Mouse (Mus musculus) forebrain, embryonic 11.5 days (tissue): ENCODE measurements around the gene Rpap3. TPM values are rescaled to one million over a fixed set of nuclear protein-coding genes. Genes with fewer than 3 reads are reported as not detected.

ENCODE experiments used
- ATAC-seq: fragments of 200-750 bp; cut with Nextera tagmentation; replicated peaks from 2 replicates; pipeline ENCODE4 v1.8.0; 2017; ENCODE audit warnings: moderate TSS enrichment; ENCODE audit not compliant: low FRiP score
- DNase-seq: peaks from one replicate; pipeline ENCODE4 v3.0.0-alpha.2; 2017; ENCODE audit warnings: low spot score
- H3K27ac ChIP-seq: fragments of 300-500 bp; sonication (generic); 2 replicates; pipeline ENCODE4 v1.5.1; 2014; ENCODE audit warnings: low read depth, low read length
- H3K27me3 ChIP-seq: fragments of 300-500 bp; sonication (generic); 2 replicates; pipeline ENCODE4 v1.6.1; 2014; ENCODE audit warnings: mild to moderate bottlenecking, low read length, mixed read lengths; ENCODE audit not compliant: control insufficient read depth, insufficient read depth
- H3K36me3 ChIP-seq: fragments of 300-500 bp; sonication (generic); 2 replicates; pipeline ENCODE4 v1.6.1; 2014; ENCODE audit warnings: mild to moderate bottlenecking, low read length, moderate library complexity, mixed read lengths; ENCODE audit not compliant: control insufficient read depth, insufficient read depth
- H3K4me1 ChIP-seq: fragments of 300-500 bp; sonication (generic); replicated peaks from 2 replicates; pipeline ENCODE4 v1.6.1; 2014; ENCODE audit warnings: low read length, mixed read lengths; ENCODE audit not compliant: control insufficient read depth, insufficient read depth
- H3K4me2 ChIP-seq: fragments of 300-500 bp; sonication (generic); 2 replicates; pipeline ENCODE4 v1.6.1; 2014; ENCODE audit warnings: low read depth, mild to moderate bottlenecking, low read length, moderate library complexity, mixed read lengths; ENCODE audit not compliant: severe bottlenecking
- H3K4me3 ChIP-seq: fragments of 300-500 bp; sonication (generic); 2 replicates; pipeline ENCODE4 v1.5.1; 2014; ENCODE audit warnings: low read depth, low read length
- H3K9ac ChIP-seq: fragments of 300-500 bp; sonication (generic); 2 replicates; pipeline ENCODE4 v1.6.1; 2014; ENCODE audit warnings: low read length
- H3K9me3 ChIP-seq: fragments of 300-500 bp; sonication (generic); 2 replicates; pipeline ENCODE4 v1.6.1; 2016; ENCODE audit warnings: low read length, mixed read lengths; ENCODE audit not compliant: control insufficient read depth
- WGBS: fragments of 180-500 bp; shearing (Covaris S2); extraction: QIAGEN DNeasy Blood & Tissue Kit; methylation state at CpG from one replicate; pipeline ENCODE4 v1.1.7; 2014; 5-methylcytosine and 5-hydroxymethylcytosine counted together
- polyA plus RNA-seq: library from polyadenylated mRNA; unstranded; fragments of >200 nt; fragmentation: Nextera tagmentation; extraction: Ambion mirVana; gene quantifications from 2 replicates; pipeline ENCODE4 v1.2.1, GENCODE M21; 2014

Gene Rpap3
- polyA plus RNA-seq, 1 experiment from 2014 or later = 48.5 TPM

GRCm38 (mm10) chr15:97720026-97720675 lies 14.5 kb upstream of the Rpap3 start:
- ATAC-seq (no peak), DNase-seq (no peak)
- H3K4me2 ChIP-seq = no peak overlapping the region
- no peaks in the 10 kb centered on the region for H3K4me1 ChIP-seq
- no peak overlapping the region for H3K9ac ChIP-seq
- H3K27ac ChIP-seq = no peak overlapping the region
- H3K36me3 ChIP-seq = no peaks in the 10 kb centered on the region
- H3K27me3 ChIP-seq = no peaks in the 10 kb centered on the region
- H3K4me3 ChIP-seq = no peak overlapping the region
- no peaks in the 10 kb centered on the region for H3K9me3 ChIP-seq
- WGBS = 83% methylated on average over 12 of the region's 12 CpGs

GRCm38 (mm10) chr15:97719494-97719893 lies 13.9 kb upstream of the Rpap3 start:
- Histone ChIP-seq H3K4me3 (no peak overlapping the region), H3K4me2 (no peak overlapping the region), H3K27me3 (no peaks in the 10 kb centered on the region), H3K9me3 (no peaks in the 10 kb centered on the region), H3K9ac (no peak overlapping the region), H3K4me1 (no peaks in the 10 kb centered on the region), H3K27ac (no peak overlapping the region), H3K36me3 (no peaks in the 10 kb centered on the region)
- ATAC-seq (no peak), DNase-seq (no peak)
- 95% methylated on average over 12 of the region's 12 CpGs for WGBS

GRCm38 (mm10) chr15:97718535-97719155 lies 13.0 kb upstream of the Rpap3 start:
- no peak for ATAC-seq
- no peak for DNase-seq
- WGBS = 87% methylated on average over 8 of the region's 8 CpGs
- Histone ChIP-seq H3K4me3 (no peak overlapping the region), H3K9me3 (no peaks in the 10 kb centered on the region), H3K4me2 (no peak overlapping the region), H3K27ac (no peak overlapping the region), H3K4me1 (no peaks in the 10 kb centered on the region), H3K9ac (no peak overlapping the region), H3K27me3 (no peaks in the 10 kb centered on the region), H3K36me3 (no peaks in the 10 kb centered on the region)

- H3K27ac ChIP-seq = no peak overlapping the region
- no peaks in the 10 kb centered on the region for H3K27me3 ChIP-seq
- H3K4me1 ChIP-seq = no peaks in the 10 kb centered on the region
- peak; percentile 77 for DNase-seq
- ATAC-seq = 0 out of 2 replicates have a peak, but pooled peaks have one; percentile 30
- H3K9ac ChIP-seq = no peak overlapping the region
- no peaks in the 10 kb centered on the region for H3K36me3 ChIP-seq
- no peak overlapping the region for H3K4me3 ChIP-seq
- WGBS = 34% methylated on average over 12 of the region's 12 CpGs
- H3K4me2 ChIP-seq = no peak overlapping the region
- H3K9me3 ChIP-seq = no peaks in the 10 kb centered on the region
Observed at GRCm38 (mm10) chr15:97717861-97718534, 12.4 kb upstream of the Rpap3 start.

- H3K36me3 ChIP-seq = no peaks in the 10 kb centered on the region
- no peak overlapping the region for H3K9ac ChIP-seq
- no peaks in the 10 kb centered on the region for H3K4me1 ChIP-seq
- no peak overlapping the region for H3K27ac ChIP-seq
- no peak overlapping the region for H3K4me3 ChIP-seq
- no peak for ATAC-seq
- H3K4me2 ChIP-seq = no peak overlapping the region
- no peak for DNase-seq
- H3K27me3 ChIP-seq = no peaks in the 10 kb centered on the region
- 94% methylated on average over 11 of the region's 11 CpGs for WGBS
- H3K9me3 ChIP-seq = no peaks in the 10 kb centered on the region
Observed at GRCm38 (mm10) chr15:97716782-97717181, 11.2 kb upstream of the Rpap3 start.

GRCm38 (mm10) chr15:97715734-97716133 lies 10.1 kb upstream of the Rpap3 start:
- 91% methylated on average over 1 of the region's 1 CpGs for WGBS
- no peaks in the 10 kb centered on the region for H3K27me3 ChIP-seq
- H3K9me3 ChIP-seq = no peaks in the 10 kb centered on the region
- no peak overlapping the region for H3K9ac ChIP-seq
- H3K4me3 ChIP-seq = no peak overlapping the region
- ATAC-seq (no peak), DNase-seq (no peak)
- H3K27ac ChIP-seq = no peak overlapping the region
- H3K4me2 ChIP-seq = no peak overlapping the region
- no peaks in the 10 kb centered on the region for H3K4me1 ChIP-seq
- H3K36me3 ChIP-seq = no peaks in the 10 kb centered on the region

GRCm38 (mm10) chr15:97715083-97715482 lies 9.5 kb upstream of the Rpap3 start:
- H3K4me1 ChIP-seq = no peaks in the 10 kb centered on the region
- DNase-seq (no peak), ATAC-seq (no peak)
- no peak overlapping the region for H3K9ac ChIP-seq
- H3K36me3 ChIP-seq = no peaks in the 10 kb centered on the region
- WGBS = 89% methylated on average over 8 of the region's 8 CpGs
- H3K27ac ChIP-seq = no peak overlapping the region
- H3K9me3 ChIP-seq = no peaks in the 10 kb centered on the region
- no peaks in the 10 kb centered on the region for H3K27me3 ChIP-seq
- H3K4me2 ChIP-seq = no peak overlapping the region
- no peak overlapping the region for H3K4me3 ChIP-seq

GRCm38 (mm10) chr15:97712546-97712945 lies 6.9 kb upstream of the Rpap3 start:
- Histone ChIP-seq H3K4me2 (no peak overlapping the region), H3K4me3 (no peak overlapping the region), H3K9ac (no peak overlapping the region), H3K36me3 (no peaks in the 10 kb centered on the region), H3K27ac (no peak overlapping the region), H3K4me1 (no peaks in the 10 kb centered on the region), H3K9me3 (no peaks in the 10 kb centered on the region), H3K27me3 (no peaks in the 10 kb centered on the region)
- no peak for DNase-seq
- WGBS = 69% methylated on average over 6 of the region's 6 CpGs
- ATAC-seq = no peak
